Mouse (Mus musculus) liver, adult 2 months (tissue): ENCODE measurements around the gene Lhx2. TPM values are rescaled to one million over a fixed set of nuclear protein-coding genes. Genes with fewer than 3 reads are reported as not detected.
A peak's percentile ranks its signal among the peaks of the same experiment; 100 is the strongest.

ENCODE experiments used
- DNase-seq: peaks from one replicate; pipeline ENCODE4 v3.0.0-alpha.2; 2011; ENCODE audit warnings: low read depth, low spot score; ENCODE audit errors: extremely low read depth
- H3K27ac ChIP-seq: fragments of 200-500 bp; replicated peaks from 2 replicates; pipeline ENCODE4 v1.5.1; 2012; ENCODE audit warnings: low read depth, mild to moderate bottlenecking, control low read depth, inconsistent platforms, low read length; ENCODE audit not compliant: insufficient read depth
- H3K27me3 ChIP-seq: fragments of 200-500 bp; 2 replicates; pipeline ENCODE4 v1.6.1; 2012; ENCODE audit warnings: mild to moderate bottlenecking, moderate library complexity, low read length, inconsistent platforms; ENCODE audit not compliant: control insufficient read depth, insufficient read depth
- H3K36me3 ChIP-seq: fragments of 200-500 bp; 2 replicates; pipeline ENCODE4 v1.6.1; 2012; ENCODE audit warnings: low read length, inconsistent platforms; ENCODE audit not compliant: control insufficient read depth, insufficient read depth
- H3K4me1 ChIP-seq: fragments of 200-500 bp; 2 replicates; pipeline ENCODE4 v1.6.1; 2011; ENCODE audit warnings: low read length; ENCODE audit not compliant: control insufficient read depth, insufficient read depth
- H3K4me3 ChIP-seq: fragments of 200-500 bp; 2 replicates; pipeline ENCODE4 v1.5.1; 2011; ENCODE audit warnings: low read depth, mild to moderate bottlenecking, control low read depth, low read length, moderate library complexity; ENCODE audit not compliant: insufficient read depth
- H3K79me2 ChIP-seq: fragments of 200-500 bp; 2 replicates; pipeline ENCODE4 v1.6.1; 2012; ENCODE audit warnings: inconsistent platforms, mild to moderate bottlenecking, low read length, moderate library complexity; ENCODE audit not compliant: control insufficient read depth, insufficient read depth
- H3K9ac ChIP-seq: fragments of 200-500 bp; 2 replicates; pipeline ENCODE4 v1.6.1; 2012; ENCODE audit warnings: low read depth, mild to moderate bottlenecking, control low read depth, inconsistent platforms, low read length
- CTCF ChIP-seq: fragments of 200-500 bp; IDR thresholded peaks from 2 replicates; pipeline ENCODE4 v1.5.1; 2011; ENCODE audit warnings: low read depth, low read length, control low read depth
- POLR2A ChIP-seq: fragments of 200-500 bp; IDR thresholded peaks from 2 replicates; pipeline ENCODE4 v1.6.1; 2011; ENCODE audit warnings: low read length, control low read depth; ENCODE audit not compliant: insufficient read depth; ENCODE audit errors: extremely low read depth
- WGBS: fragments of 180-500 bp; shearing (Covaris S2); methylation state at CpG from one replicate; pipeline ENCODE4 v1.1.7; 2018; 5-methylcytosine and 5-hydroxymethylcytosine counted together
- polyA plus RNA-seq: library from polyadenylated mRNA; depleted of rRNA; stranded (reverse); fragments of >200 nt; gene quantifications from 2 replicates; pipeline ENCODE4 v1.2.3, GENCODE M21; 2012
- total RNA-seq: library from RNA; depleted of rRNA; stranded (reverse); fragments of >200 nt; gene quantifications from 2 replicates; pipeline ENCODE4 v1.2.3, GENCODE M21; 2014

Lhx2 gene
- total and polyA plus RNA-seq, 2 experiments: 1.3 to 5.4 TPM

DNA sequence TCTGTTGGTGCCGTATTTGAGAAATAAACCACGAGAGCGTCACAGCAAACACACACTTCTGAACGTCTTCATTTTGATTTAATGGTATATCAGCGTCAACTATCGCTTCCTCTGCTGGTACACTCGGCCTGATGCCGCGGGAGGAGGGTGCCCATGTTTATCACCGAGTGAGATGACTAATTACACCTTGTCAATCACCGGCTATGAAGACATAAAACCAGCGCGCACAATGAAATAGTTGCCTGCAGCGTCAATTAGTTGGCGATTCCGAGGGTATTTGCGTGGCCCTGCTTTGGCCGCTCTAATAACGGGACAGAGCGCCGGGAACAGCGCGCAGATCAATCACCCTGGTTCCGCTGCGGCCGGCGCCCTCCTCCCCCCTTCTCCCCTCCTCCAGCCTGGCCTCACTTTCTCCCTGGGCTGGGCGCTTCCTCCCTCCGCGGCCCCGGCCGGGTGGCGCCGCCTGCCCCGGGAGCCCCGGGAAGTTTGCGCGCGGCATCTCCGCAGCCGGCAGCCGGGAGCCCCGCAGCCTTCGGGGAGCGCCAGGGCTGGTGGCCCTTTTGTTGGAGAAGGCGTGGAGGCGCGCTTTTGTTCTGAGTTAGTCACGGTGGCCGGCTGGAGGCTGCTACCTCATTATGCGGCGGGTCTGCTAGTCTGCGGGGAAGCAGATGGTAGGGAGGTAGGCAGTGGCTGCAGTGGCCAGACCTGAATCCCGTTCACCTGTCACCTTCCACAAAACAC is 8.9 kb downstream of the Lhx2 start:
- Histone ChIP-seq H3K27ac (no peak overlapping the region), H3K27me3 (peaks cover 38% of the 10 kb centered on the region), H3K79me2 (no peaks in the 10 kb centered on the region), H3K36me3 (no peaks in the 10 kb centered on the region), H3K4me1 (peaks cover 4% of the 10 kb centered on the region), H3K4me3 (peak overlapping the region; percentile 43; the same call in 1 of the 2 replicates), H3K9ac (peak overlapping the region; percentile 41)
- TF ChIP-seq CTCF: no peak
- no peak for TF ChIP-seq POLR2A
- DNase-seq: no peak
- WGBS: 2% methylated on average over 54 of the region's 54 CpGs

- H3K4me3 ChIP-seq: no peak overlapping the region
- peaks cover 4% of the 10 kb centered on the region for H3K4me1 ChIP-seq
- 6% methylated on average over 19 of the region's 19 CpGs for WGBS
- no peak for TF ChIP-seq POLR2A
- no peak for TF ChIP-seq CTCF
- H3K36me3 ChIP-seq: no peaks in the 10 kb centered on the region
- no peaks in the 10 kb centered on the region for H3K79me2 ChIP-seq
- no peak for DNase-seq
- H3K9ac ChIP-seq: no peak overlapping the region
- no peak overlapping the region for H3K27ac ChIP-seq
- peaks cover 37% of the 10 kb centered on the region for H3K27me3 ChIP-seq
Measured at GRCm38 (mm10) chr2:38348660-38349420, 9.8 kb downstream of the Lhx2 start.

GRCm38 (mm10) chr2:38349447-38350350 is 10.6 kb downstream of the Lhx2 start:
- H3K27me3 ChIP-seq: peaks cover 43% of the 10 kb centered on the region
- H3K27ac ChIP-seq: no peak overlapping the region
- peaks cover 4% of the 10 kb centered on the region for H3K4me1 ChIP-seq
- H3K4me3 ChIP-seq: no peak overlapping the region
- no peak for DNase-seq
- no peak for TF ChIP-seq POLR2A
- no peak for TF ChIP-seq CTCF
- no peaks in the 10 kb centered on the region for H3K79me2 ChIP-seq
- H3K9ac ChIP-seq: no peak overlapping the region
- H3K36me3 ChIP-seq: no peaks in the 10 kb centered on the region
- 10% methylated on average over 12 of the region's 12 CpGs for WGBS

DNA sequence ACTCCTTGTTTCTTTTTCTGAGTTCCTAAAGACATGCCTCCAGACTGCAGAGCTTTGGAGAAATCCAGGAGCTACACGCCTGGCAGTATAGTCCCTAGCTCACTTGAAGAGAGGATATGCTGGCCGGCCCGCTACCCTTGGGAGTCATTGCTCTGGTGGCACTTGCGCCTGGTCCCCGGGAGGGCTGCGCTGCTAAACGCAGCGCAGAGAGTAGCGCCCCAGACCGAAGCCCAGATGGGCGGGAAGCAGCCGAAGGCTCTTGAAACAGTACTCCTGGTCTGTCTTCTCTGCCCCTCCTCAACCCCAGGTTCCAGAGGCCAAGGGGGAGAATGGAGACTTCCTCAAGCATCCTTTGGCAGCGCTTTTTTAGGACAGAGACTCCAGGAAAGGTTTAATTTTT is 11.3 kb downstream of the Lhx2 start:
- Histone ChIP-seq H3K36me3 (no peaks in the 10 kb centered on the region), H3K27me3 (peaks cover 47% of the 10 kb centered on the region), H3K4me1 (peaks cover 4% of the 10 kb centered on the region), H3K27ac (0 out of 2 replicates have a peak overlapping the region, but pooled peaks have one; percentile 10), H3K4me3 (peak overlapping the region; percentile 54; the same call in 1 of the 2 replicates), H3K79me2 (no peaks in the 10 kb centered on the region), H3K9ac (no peak overlapping the region)
- DNase-seq: no peak
- WGBS: 4% methylated on average over 13 of the region's 13 CpGs
- TF ChIP-seq CTCF (no peak), POLR2A (no peak)

- 2% methylated on average over 37 of the region's 37 CpGs for WGBS
- Histone ChIP-seq H3K4me3 (peak overlapping the region; percentile 54), H3K79me2 (no peaks in the 10 kb centered on the region), H3K9ac (no peak overlapping the region; the same call in 1 of the 2 replicates), H3K27ac (no peak overlapping the region), H3K27me3 (peaks cover 47% of the 10 kb centered on the region), H3K36me3 (no peaks in the 10 kb centered on the region), H3K4me1 (peaks cover 4% of the 10 kb centered on the region)
- TF ChIP-seq CTCF (no peak), POLR2A (0 out of 2 replicates have a peak, but pooled peaks have one; percentile 19)
- DNase-seq: peak; percentile 28
Measured at GRCm38 (mm10) chr2:38350796-38351195, 11.7 kb downstream of the Lhx2 start.
